Mouse (Mus musculus) skeletal muscle tissue, adult 2 months (tissue): ENCODE results near the gene Tex264.

Experiments
- DNase-seq: peaks from one replicate; pipeline ENCODE4 v3.0.0-alpha.2; 2012; ENCODE audit warnings: low read depth, low spot score

Tex264 gene

DNA sequence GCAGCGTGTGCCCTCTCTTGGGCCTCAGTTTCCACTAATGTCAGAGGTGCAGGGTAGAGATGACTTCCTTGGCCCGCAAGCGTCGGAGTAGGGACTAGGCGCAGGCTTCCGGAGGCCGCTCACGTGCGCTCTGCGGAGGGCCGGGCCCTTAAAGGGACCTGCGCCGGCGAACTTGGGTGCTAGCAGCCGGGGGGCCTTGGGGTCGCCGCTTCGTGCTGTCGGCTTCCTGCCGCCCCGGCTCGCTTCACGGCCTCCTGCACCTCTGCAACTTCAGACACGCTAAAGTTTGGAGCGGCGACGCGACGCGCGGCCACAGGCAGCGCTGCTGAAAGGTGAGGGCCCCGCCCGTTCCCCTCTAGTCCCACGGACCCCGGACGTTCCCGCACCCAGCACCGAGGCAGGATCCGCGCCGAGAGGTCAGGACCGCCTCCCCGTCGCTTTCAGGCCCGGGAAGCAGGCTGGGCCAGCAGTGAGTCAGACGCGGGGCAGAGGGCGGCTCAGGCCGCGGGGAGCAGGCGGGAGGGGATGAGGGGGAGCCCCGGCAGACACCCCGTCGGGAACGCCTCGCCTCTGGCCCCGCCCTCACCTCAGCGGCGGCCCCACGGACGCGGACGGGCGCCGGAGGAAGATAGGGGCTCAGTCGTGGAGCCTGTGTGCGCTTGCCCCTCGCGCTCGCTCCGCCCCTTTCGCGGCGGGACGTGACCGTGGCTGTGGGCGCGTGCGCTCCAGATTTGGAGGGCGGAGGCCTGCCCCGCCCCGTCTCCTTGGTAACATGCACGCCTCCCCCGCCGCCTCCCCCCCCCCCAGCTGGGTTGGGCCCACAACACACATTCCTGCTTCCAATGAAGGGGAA is at the start of gene Tex264:
Gene Tex264 (minus strand): TSS at position 679 of the 853 bp plus-strand sequence.
- DNase-seq = peak; percentile 67

DNA sequence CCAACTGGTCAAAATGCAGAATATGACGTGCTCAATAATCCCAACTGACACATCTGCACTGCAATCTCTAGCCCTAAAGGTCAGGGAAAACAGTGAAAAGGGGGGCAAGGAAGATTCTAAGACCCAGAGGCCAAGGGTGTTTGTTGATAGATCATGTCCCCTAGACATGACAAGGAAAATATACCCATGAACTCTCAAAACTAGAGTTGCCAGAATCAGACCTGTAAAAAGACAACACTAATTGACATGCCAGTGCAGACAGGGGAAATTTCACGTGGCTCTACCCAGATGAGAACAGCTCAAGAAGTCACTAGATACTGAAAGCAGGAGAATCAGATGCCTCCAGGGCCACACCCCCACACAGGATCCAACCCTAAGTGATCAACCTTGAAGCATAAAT is 48.0 kb upstream of the Tex264 start:
- DNase-seq = no peak

DNA sequence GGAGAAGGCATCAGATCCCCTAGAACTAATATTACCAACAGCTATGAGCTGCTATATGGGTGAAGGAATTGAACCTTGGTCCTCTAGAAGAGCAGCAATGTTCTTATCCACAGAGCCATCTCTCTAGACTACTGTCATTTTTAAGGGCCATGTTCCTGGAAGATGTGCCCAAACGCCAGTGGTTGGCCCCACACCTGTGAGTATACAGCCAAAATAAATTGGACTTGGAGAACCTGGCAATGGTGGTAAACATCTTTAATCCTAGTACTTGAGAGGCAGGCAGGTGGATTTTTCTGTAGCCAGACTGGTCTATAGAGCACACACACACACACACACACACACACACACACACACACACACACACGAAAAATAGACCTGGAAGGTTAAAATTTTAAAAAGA is 43.7 kb upstream of the Tex264 start:
- no peak for DNase-seq

DNA sequence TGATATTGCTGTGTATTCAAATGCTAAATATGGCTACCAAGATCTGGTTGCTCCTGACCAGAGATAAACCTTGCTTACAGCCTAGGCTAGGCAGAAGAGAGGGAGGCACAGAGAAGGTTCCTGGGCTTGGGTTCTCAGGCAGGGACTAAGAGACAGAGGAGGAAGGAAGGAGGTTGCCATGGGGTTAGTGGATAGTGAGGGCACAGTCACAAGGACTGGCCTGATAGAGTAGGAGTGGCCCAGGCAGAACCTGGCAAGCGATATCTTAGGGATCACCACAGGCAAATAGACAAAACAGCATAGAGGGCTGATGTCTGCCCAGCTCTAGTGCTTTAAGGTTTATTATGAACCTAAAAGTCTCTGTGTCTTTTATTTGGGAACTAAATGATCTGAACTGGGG is 41.2 kb upstream of the Tex264 start:
- DNase-seq = peak; percentile 6

GRCm38 (mm10) chr9:106725435-106725834 is 39.7 kb upstream of the Tex264 start:
- DNase-seq = no peak

DNA sequence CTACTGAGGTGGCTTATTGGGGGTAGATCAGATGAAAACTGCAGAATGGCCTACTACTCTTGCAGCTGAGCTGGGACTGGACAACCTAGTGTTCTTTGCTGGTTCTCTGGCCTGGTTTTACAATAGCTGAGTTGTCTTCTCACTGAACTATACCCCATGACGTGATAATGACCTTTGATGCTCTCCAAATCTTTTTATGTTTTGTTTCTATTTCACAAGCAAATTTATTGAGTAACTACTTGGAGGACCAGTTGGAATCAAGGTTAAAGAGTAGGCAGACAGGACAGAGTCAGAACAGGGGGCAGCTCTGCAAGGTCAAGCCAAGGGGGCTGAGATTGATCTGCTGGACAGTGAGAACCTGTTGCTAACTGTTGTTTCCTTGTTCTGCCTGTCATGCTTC is 39.1 kb upstream of the Tex264 start:
- DNase-seq = no peak

- no peak for DNase-seq
Measured at GRCm38 (mm10) chr9:106716729-106717128, 31.0 kb upstream of the Tex264 start.

DNA sequence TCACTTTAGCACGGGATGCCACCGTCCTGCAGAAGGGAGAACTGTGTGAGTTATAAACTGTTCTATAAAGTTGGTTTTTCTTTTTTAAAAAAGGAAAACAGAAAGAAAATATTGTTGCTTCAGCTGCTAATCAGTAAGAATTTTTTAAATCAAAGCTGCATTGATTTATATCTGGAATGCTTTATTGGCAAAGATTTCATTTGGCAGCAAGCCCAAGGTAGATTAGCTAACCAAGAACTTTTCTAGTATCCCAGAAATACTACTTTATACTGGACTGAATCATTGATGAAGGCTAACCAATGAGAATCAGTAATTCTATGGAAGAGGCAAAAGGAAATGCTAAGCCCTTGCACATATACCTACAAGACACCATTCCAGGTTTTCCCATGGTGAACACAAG is 30.5 kb upstream of the Tex264 start:
- DNase-seq = no peak

DNA sequence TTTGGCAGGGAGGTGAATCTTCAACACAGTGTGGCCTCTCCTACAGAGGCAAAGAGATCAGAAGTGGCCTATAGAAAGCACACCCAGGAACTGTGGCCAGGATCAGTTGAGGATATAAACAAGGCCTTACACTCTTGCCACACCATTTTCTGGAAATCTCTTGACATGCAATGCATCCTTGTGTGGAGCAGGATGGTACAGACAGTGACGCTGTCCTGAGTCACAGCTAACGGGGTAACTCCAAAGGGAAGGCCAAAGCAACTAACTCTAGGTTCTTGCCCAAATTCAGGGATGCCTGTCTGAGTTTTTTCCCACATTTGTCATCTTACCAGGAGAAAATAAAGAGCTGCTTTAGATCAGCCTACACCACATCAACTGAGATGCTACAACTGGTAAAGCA is 26.7 kb upstream of the Tex264 start:
- DNase-seq = no peak

DNA sequence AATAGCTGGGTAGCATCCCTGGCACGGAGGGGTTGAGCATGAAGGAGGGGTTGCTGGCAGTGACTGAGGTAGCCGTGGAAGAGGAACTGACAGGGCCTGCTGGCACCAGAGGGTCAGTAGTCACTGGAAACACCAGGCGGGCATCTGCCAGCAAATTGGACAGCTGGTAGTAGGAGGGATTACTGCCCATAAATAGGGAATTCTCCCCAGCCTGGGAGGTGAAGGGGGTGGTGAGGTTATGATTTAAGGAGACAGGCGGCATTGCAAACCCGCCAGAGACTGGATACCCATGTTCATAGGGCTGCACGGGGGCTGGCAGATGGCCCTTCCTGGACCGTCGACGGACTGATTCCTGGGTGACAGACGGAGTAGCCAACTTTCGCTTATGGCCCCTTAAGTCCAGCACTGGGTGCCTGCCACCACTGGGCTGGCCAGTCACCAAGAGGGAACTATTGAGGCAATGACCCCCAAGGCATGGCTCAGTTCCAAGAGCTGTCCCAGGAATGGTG is 7.3 kb upstream of the Tex264 start:
- DNase-seq = no peak

DNA sequence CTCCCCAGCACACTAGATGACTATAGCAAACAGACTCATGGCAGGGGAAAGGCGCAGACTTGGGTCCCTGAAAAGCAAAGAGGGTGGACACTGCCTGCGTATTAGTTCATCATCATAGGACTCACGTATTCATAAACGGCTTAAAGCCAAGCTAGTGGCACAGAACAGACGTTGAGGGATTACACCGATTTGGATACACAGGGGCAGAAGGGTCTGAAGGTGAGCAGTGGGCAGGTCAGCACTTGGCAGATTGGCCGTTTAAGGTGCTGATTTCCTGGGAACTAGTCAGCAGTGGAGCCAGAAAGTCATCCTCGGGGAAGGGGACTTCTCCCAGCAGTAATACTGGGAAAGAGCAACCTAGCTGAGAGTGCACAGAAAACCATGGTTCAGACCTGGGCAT is 3.1 kb upstream of the Tex264 start:
- no peak for DNase-seq

DNA sequence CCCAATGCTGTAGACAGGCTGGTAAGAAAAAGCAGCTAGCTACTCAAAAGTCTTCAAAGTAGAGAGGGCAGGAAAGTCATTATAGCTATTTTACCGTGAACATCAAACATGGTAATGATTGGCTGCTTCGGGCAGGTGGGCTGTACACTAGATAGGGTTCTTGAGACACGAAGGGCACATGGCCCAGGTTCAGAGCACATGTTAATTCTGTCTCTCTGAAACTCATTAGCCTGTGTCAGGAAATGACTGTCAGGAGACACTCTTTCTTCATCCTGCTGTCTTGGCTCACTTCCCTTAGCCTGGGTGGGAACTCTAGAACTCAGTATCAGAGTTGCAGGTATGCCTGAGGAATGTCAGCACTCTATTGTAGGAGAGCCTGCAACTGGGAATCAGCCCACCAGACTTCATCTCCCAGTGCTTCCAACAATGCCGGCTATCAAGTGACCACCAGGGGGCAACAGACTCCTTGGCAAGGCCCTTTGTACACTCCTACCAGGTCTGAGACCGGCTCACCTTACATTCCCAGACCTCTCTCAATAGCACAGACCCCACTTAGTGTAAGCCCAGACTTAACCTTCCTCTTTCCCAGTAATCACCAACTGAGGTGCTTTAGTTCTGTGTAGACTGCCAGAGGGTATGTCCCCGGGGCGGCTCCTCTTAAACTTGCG is 1.4 kb upstream of the Tex264 start:
- DNase-seq = peak; percentile 57

DNA sequence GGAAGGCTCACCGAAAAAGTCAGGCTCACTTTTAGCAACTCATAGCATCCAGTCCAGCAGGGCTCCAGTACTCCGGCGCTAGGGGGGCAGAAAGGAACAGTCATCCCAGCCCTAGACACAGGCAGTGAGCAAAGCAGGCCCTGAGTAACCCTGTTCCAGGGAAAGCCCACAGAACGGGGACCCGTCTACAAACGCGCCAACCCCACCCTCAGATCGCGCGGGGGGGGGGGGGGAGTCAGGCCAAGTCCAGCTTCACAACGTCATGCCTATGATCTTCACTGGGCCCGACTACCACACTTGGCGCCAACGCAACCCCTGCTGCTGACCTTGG is 844 bp downstream of the Tex264 start:
- DNase-seq = no peak

DNA sequence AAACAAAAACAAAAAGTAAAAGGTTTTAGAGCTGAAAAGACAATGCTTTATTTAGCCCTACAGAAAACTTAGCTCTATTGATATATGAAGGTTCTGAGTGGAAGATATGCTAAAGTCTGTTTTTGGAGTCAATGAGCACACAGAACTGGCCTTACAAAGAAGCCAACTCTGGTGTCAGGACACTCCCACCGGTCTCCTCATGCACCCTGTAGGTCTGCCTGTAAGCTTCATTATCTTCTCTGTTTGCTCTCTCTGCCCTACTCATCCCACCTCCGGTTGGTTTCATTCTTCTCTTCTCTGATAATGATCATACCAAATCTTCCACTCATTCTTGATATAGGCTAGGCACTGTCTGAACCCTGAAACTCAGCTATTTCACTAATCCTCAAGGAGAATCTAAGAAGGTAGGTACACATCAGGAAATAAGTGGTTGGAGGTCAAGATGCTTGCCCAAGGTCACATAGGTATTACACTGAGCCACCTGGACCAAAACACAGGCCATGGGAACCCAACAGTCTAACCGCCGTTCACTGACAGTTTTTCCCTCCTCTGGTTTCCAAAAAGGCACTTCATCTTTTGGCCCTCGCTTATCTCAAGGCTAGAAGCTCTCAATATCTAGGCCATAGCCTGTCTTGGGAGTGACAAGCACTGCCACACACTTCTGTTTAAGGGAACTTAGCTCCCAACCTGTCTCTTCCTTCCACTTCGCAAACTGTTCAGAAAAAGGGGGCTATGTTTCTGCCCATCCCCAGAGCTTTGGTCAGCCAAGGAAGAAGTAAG is 1.4 kb downstream of the Tex264 start:
- no peak for DNase-seq

GRCm38 (mm10) chr9:106681026-106681425 is 4.7 kb downstream of the Tex264 start:
- no peak for DNase-seq

DNA sequence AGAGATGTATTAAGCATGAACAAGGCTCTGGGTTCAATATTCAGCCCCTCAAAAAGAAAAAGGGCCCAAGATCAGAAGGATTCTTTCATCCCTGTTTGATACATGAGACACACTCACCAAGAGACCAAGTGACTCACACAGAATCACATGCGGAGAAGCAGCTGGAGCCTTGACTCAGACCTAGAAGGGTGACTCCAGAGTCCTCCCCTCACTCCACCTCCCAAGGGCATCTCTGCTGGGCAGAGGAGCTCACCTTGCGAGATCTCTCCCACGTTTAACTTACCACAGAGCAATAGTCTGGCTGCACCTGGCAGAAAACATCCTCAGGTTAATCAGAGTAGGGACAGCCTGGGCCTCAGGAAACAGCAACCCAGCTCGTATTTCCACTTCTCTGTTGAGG is 7.5 kb downstream of the Tex264 start:
- no peak for DNase-seq

DNA sequence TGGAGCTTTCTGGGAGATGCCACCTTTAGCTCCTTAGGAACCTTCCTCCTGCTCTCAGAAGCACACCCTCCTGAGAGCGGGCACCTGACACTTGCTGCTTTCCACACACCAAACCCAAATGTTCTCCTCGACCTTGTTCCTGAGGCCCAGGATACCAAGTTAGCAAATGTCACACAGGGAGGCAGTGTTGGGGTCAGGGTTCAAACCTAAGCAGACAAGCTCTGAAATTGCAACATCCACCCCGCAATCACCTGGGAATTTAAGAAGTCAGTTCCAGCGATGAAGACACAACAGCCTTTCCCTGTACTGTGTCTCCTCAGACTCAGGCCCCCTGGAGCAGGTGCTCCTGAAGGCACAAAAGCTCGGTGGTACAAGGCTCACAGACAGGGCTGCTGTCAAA is 8.0 kb downstream of the Tex264 start:
- DNase-seq = no peak

DNA sequence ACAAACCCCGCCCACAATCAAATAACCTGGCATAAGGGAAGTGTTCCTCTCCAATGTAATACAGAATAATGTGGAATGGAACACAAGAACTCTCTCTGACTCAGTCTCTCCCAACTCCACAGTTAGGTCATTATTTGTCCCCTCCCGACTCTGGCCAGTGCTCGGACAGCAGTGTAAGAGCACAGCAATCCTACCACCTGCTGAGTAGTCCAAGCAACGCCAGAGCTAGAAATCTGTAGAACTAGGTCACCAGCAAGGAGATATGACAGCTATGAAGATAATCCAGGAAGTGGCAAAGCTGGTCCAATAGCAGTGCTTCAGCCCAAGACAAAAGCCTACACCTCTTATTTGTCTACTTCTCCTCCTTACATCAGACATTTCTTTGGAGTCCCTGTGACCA is 9.2 kb downstream of the Tex264 start:
- no peak for DNase-seq

GRCm38 (mm10) chr9:106675965-106676364 is 9.8 kb downstream of the Tex264 start:
- no peak for DNase-seq

- peak; percentile 69 for DNase-seq
Measured at GRCm38 (mm10) chr9:106675480-106675879, 10.2 kb downstream of the Tex264 start.

DNA sequence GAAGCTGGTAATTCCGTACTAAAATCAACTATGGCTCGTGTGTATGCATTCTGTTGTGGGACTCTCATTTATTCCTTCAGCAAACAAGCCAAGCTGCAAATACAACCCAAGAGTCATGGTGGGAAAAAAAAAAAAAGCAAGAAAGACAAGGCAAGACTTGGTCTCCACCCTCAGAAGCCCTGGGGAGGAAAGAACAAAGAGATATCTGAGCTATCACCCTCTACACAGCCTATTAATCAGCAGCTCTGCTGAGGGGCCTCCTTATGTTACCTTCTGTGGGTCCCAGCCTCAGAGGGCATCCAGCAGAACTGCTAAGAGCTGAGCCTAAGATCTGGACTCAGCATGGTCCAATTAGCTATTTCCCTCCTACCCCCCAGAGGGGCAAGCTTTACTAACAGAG is 11.9 kb downstream of the Tex264 start:
- no peak for DNase-seq

GRCm38 (mm10) chr9:106664856-106665255 is 20.9 kb downstream of the Tex264 start:
- no peak for DNase-seq
